Mouse (Mus musculus) skeletal muscle tissue, adult 2 months (tissue): ENCODE measurements around the gene Zfp879.
A peak's percentile ranks its signal among the peaks of the same experiment; 100 is the strongest.

Experiments used
- DNase-seq: peaks from one replicate; pipeline ENCODE4 v3.0.0-alpha.2; 2012; ENCODE audit warnings: low read depth, low spot score

The Zfp879 gene

DNA sequence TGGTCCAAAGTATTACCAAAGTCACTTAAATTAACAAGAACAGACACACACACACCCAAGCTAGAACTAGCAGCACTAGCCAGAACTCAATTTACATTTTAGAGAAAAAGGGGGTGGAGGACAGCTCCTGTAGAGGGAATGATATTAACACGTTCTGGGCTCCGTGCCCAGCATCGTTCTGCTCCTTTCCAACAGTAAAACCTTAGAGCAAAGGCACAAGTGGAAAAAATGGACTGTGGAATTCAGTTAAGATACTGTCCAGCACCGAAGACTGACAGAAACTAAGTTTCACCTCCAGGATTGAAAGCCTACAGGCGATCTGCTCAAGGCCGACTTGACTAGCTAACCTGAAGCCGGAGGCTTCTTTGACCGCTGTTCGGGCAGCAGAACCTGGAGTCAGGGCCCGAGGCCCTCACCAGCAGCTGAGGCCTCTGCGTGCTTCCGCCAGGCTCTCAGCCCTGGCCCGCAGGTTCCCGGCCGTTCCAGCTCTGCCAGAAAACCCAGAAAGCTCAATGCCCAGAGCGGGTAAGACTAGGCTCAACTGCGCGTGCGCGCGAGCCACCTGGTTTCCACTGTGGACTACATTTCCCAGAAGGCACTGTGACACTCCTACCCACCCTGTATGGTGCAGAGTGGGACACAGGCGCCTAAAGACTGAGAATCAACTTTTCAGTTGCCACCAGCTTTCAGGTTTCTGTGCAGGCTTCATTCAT lies at the start of gene Zfp879:
TSS of gene Zfp879 (minus strand) at position 530 of the 713 bp plus-strand sequence.
- peak; percentile 92 for DNase-seq

DNA sequence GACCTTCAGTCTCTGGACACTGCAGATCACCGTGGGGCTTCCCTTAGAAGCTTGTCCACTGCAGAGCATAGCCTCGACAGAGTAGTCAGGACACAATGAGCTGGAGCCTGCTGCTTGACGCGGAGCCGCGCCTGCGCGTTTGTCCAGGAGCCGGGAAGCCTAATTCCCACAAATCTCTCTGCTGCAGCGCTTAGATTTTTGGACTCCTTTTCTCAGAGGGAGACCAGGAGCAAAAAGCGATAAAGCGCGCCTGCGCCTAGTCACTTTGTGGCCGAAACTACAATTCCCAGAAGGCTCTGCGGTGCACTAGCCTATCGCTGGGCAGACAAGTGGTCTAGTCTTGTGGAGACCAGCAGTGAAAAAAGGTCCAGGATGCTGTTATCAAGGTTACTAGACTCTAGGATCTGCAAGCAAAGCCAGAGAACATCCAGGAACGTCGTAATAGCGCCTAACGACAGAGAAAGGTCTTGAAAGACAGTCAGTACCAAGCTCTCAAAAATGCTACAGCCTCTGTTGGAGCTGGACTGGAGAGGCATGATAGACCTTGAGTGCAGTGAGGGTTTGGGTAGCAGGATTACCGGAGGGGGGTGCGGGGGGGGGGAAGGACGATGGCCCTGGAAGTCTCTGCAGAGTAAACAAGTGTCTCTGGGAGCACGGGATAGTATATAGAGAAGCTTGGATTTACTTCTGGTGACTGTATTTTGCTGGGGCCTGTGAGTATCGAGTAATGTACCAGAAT lies 46.2 kb upstream of the Zfp879 start, which contains the start of gene Zfp454:
TSS of gene Zfp454 (minus strand) at position 262 of the 739 bp plus-strand sequence.
- DNase-seq = peak; percentile 76

DNA sequence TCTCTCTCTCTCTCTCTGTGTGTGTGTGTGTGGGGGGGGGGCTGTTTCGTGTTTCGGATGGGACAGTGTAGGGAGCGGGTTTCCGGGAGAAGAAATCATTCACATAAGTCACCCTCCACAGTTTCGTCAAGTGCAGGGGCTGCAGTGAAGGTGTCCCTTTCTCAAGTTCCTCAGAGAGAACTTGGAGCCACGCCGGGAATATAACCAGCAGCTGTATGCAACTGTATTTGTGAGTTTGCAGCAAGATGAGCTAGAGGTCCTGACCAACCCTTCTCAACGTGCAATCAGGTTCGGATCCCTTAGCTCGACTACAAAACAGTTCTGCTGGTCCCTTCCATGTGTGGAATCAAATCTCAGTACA lies 45.6 kb upstream of the Zfp879 start:
- no peak for DNase-seq

DNA sequence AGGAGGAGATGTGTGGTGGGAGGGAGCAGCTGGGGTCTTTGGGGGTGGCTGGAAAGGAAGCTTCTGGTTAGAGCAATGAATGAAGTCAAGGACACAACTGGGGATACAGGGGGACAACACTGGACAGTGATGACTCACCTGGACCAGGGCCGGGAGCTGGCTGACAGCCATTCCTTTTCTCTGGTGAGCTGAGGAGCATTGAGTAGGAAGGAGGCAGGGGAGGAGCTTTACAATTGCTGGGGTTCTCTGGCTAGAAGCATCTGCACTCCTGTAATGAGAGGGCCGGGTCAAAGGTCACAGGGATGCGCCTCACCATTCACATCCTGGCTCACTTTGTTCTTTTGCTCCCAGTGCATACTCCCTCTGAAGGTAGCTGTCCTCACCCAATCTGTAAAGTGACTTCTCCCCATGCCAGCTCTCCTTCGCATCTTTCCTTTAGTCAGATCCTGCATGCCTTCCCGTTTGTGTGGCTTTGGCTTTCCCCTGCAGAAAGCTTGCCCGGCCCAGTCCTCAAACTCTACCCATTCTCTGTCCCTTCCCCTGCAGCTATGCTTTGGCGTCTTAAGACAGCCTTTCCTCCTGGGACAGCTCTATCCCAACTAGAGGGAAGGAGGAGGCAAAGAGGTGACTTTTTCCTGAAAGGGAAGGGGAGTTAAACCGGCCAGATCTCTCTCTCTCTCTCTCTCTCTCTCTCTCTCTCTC lies 45.0 kb upstream of the Zfp879 start:
- no peak for DNase-seq

DNA sequence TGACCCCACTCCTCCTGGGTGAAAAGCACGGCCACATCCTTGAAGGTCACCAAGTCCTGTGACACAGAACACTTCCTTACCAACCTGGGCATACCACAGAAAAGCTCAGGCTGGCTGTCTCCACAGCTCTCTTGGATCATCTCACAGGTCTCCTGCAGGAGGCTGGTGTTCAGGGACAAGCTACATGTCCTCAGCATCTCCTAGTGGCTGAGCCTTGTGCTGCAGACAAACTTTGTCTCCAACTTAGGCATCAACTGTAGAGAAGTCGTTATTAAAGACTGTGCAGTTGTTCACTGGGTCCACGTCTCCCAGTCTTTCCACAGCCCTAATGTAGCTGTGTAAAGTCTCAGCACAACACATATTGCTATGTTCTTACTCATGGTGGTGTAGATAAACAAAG lies 42.4 kb upstream of the Zfp879 start:
- no peak for DNase-seq

DNA sequence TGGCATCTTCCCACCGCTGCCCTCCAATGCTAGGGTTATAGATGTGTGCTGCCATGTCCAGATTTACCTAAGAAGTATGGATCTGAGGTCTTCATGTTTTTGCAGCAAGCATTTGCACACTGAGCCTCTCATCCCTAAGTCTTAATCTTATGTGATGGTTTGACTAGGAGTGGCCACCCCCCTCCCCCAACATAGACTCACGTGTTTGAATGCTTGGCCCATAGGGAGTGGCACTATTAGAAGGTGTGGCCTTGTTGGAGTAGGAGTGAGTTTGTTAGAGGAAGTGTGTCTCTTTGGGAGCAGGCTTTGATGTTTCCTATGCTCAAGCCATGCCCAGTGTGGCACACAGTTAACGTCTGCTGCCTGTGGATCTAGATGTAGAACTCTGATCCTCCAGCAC lies 37.3 kb upstream of the Zfp879 start:
- DNase-seq = no peak

DNA sequence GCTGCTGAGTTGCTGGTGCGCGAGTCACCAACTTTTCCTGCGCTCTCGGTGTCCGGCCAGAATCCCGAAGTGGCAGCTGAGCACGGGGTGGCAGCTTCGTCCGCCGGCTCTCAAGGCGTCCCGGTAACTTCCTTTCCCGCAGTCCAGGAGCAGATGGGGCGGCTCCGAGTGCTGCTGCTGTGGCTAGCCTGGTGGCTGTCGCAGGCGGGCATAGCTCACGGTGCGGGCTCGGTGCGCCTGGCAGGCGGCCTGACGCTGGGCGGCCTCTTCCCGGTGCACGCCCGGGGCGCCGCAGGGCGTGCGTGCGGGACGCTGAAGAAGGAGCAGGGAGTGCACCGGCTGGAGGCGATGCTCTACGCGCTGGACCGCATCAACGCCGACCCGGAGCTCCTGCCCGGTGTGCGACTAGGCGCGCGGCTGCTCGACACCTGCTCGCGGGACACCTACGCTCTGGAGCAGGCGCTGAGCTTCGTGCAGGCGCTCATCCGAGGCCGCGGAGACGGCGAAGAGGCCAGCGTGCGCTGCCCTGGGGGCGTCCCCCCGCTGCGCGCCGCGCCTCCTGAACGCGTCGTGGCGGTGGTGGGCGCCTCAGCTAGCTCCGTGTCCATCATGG lies 9.7 kb upstream of the Zfp879 start:
- no peak for DNase-seq

DNA sequence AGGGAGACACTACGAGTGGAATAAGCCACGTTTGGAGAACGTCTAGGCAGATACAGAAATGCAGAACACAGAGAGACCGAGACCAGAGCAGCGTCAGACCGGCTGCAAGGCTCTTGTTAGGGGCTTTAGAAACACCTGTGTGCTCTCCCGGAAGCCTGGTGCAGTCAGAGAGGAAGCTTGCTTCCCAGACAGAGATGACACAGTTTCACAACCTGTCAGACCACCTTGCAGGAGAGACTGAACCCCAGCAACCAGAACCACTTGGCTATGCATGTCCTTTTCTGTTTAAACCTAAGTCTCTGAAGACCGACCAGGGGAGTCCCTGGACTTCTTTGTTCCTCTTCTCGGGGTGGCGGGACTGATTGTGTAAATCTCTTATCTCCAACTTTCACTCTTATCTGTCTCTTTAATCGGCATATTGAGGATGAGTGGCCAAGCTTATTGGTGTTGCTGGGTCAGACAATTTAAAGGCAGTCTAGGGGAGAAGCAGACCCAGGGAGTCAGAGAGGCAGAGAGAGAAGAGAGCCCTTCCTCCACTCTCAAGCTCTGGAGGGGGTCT lies 8.9 kb upstream of the Zfp879 start, which contains the start of gene Grm6:
TSS of gene Grm6 (plus strand) at position 509 of the 559 bp plus-strand sequence.
- DNase-seq = no peak

DNA sequence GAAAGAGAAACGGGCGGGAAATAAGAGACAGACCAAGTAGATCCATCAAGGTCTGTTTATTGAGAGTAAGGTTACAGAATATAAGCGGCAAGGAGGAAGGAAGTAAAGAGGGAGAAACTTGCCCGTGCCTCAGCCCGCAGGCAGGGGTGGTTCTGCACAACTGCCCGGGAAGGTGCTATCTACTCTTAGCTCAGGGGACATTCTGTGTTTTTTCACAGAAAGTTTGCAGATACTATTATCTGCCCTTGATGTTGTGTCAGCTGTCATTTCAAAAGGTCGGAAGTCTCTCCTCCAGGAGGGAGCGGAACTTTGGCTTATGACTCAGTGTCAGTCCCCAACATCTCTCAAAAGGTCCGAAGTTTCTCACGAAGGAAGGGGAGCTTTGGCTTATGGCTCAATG lies 8.0 kb upstream of the Zfp879 start:
- DNase-seq = no peak

DNA sequence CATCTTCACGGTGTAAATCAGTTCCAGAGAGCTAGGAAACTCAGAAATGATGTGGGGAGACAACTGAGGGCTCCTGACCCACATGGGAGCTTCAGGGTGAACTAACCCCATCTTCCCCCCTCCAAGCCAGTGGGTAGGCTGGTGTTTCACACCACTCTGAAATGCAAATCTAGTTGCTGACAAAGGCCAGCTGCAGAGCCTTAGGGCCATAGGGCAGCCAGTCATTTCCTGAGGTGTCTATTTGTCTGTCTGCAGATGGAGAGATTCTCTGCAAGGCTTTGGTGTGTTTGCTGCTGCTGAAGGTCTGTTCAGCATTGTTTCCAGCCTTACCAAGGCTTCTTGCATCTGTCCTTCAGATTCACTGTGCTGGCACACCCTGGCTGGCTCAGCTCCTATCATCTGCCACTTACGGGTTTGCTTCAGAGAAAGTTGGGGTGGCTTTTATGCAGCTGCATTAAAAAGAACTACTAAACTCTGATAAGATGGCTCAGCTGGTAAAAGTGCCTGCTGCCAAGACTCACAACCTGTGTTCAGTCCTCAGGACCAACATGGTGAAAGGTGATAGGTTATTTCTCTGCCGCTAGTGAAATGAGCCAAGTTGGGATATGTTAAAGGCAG lies 7.3 kb upstream of the Zfp879 start:
- DNase-seq = no peak

DNA sequence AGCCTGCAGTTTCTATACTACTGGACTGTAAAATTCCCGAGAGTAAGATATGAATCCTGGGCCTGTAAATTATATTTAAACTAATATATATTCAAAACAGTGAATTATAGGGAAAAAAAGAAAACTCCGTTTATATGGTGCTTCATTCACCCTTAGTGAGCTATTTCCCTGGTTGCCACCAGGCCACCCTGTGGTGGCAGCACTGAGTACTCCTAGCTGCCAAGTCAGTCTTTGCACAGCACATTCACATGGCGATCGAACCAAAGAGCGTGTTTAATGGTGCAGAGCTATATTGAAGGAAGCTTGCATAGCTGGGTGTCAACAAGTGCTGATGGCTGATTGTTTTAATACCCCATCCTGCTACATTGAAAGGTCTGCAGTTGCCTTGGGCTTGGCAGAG lies 5.7 kb upstream of the Zfp879 start:
- DNase-seq = no peak

DNA sequence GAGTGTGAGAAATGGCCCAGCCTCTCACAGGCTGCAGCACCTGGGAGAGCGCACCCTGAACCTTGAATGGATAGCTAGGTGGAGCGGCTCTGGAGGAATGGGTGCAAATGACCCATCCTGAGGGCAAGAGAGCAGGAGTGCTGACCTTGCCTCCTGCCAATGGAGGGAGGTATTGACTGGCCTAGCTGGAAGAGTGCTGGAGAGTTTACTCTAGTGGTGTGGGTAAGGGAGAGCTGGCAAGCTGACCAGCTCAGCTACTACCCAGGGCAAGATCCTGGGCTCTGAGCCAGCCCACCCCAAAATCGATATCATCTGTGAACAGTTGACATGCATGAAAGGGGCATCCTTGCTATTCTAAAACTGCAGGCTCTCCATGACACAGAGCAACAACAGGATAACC lies 4.6 kb upstream of the Zfp879 start:
- DNase-seq = no peak

DNA sequence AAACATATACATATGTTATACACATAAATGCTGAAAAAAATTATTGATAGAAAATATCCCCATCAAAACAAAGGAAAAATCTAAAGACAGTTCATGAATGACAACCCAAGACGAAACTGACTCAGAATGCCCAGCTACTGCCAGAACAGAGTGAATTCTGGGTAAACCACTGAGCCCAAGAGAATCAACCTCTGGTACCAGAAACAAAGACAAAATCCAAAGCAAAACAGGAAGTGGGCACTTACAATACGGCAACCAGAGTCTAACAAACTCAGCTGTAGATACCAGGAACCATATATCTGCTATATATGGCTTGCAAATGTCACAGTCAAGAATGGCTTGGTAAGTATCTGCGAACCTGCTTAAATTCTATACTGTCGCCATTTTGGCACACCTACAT lies 5.6 kb downstream of the Zfp879 start:
- DNase-seq = no peak

DNA sequence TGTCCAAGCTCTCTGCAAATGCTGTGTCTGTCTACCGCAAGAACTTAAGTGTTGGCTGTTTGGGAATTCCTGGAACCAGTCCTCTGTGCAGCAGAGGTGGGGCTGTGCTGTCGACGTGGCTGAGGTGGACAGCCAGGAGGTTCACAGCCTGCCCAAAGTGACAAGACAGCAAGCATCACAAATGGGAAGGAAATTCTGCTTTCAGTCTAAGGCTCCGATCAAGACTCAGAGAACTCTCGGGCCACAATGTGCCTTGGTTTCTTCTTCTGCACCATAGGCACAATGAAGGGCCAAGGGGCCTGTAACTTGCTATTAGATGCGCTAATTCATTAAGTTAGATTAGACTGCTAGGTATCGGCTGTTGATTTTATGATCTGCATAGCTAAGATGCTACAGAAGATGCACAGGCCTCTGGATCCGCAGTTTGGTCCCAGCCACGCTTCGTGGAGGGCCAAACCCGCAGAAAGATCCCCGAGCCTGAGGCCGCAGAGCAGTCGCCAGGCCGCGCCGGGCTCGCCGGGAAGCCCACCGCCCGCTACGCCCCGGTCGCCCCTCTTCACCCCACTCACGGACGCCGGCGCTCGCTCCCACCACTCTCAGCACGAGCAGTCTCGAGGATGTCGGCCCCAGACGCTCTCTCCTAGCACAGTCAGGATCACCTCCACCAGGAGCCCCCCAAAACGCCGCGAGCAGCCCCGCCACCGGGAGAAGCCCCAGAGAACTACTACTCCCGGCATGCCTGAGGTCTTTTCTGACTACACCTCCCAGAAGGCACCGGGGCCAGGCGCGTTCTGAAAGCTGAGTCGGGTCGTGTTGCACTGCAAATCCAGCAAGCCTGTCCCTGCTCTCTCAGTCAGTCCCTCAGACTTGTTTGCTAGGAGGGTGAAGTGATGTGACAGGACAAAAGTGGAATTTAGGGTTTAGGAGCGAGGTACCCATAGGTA lies 14.1 kb downstream of the Zfp879 start, which contains the start of gene Zfp354c:
TSS of gene Zfp354c (minus strand) at position 715 of the 944 bp plus-strand sequence.
- peak; percentile 73 for DNase-seq

DNA sequence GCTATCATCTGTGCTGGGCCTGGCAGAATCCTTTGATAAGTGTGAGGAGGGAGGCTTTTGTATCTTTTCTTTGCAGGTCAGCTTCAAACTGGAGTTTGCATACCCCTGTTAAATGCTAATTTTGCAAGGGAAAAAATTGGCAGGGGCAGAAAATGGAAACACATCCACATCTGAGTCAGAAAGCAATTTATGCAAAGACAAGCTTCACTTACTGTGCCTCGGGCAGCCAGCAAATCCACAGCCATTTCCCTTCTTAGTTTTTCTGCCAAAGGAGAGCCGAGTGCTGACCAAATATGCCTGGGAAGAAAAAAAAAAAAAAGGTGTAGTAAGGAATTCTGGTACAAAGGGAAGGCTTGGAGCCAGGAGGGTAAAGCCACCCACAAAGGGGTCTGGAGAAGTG lies 15.1 kb downstream of the Zfp879 start:
- no peak for DNase-seq

DNA sequence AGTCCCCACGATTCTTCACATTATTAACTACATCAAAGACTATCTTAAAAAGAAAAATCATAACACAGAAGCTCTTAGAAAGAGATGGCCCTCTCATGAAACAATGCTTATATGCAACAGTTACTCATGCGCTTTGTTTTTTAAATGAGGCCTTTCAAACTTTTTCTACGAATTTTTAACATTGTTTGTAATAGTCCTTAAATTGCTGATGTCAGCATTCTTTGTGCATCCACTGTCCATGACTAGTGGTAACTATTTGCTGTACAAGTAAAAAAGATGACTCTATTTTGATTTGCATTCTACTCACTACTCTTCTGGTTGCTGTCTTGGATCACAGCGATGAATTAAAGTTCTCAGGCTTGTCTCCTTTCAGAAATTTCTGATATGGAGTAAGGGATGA lies 27.1 kb downstream of the Zfp879 start:
- no peak for DNase-seq

DNA sequence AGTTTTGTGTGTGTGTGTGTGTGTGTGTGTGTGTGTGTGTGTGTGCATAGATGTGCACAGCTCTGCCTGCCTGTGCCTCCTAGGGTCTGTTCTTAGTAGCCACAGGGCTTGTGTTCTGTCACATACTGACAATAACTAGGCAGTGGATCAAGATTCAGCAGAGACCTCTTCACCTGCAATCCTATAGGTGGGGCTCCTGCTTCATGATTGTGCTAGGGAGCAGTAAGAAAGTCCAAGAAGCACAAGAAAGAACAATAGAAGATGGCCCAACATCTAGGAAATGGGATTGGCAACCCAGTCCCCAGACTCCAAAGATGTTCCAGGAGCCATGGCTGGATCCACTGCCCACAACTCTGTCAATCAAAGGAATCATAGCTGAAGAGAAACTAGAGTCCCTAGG lies 42.5 kb downstream of the Zfp879 start:
- no peak for DNase-seq

DNA sequence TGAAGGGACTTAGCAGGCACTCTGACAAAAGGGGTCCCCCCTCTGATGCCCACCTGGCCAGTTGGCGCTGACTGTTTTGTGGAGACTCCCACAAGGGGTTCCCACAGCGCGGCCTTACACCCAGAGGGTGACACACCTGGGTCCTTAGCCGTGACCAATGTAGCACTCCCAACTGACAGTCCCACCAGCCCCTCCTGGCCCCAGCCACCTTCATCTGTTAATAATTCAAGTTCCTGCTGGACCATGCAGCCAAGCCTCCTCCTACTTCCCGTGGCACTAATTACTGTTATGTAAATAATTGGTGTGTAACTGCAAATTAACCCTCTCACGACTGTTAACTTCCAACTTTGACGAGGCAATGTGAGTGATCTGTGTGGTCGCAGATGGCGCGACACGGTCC lies 43.7 kb downstream of the Zfp879 start:
- no peak for DNase-seq
